Mouse (Mus musculus) lung, embryonic 14.5 days (tissue): ENCODE measurements around the gene Lrrfip1. TPM values are rescaled to one million over a fixed set of nuclear protein-coding genes. Genes with fewer than 3 reads are reported as not detected.
A peak's percentile ranks its signal among the peaks of the same experiment; 100 is the strongest.

ENCODE experiments used
- ATAC-seq: fragments of 200-750 bp; cut with Nextera tagmentation; 2 replicates; pipeline ENCODE4 v1.8.0; 2017; ENCODE audit warnings: mild to moderate bottlenecking, moderate TSS enrichment, moderate library complexity; ENCODE audit not compliant: insufficient read depth
- DNase-seq: peaks from one replicate; pipeline ENCODE4 v3.0.0-alpha.2; 2015
- H3K27ac ChIP-seq: fragments of 300-500 bp; sonication (generic); 2 replicates; pipeline ENCODE4 v1.5.1; 2014; ENCODE audit warnings: low read depth, mild to moderate bottlenecking, moderate library complexity
- H3K27me3 ChIP-seq: fragments of 300-500 bp; sonication (generic); 2 replicates; pipeline ENCODE4 v1.6.1; 2014; ENCODE audit warnings: low read length, control low read depth; ENCODE audit not compliant: insufficient read depth
- H3K36me3 ChIP-seq: fragments of 300-500 bp; sonication (generic); 2 replicates; pipeline ENCODE4 v1.6.1; 2014; ENCODE audit warnings: control low read depth; ENCODE audit not compliant: insufficient read depth
- H3K4me1 ChIP-seq: fragments of 300-500 bp; sonication (generic); 2 replicates; pipeline ENCODE4 v1.6.1; 2014; ENCODE audit warnings: antibody characterized with exemption, control low read depth; ENCODE audit not compliant: insufficient read depth
- H3K4me2 ChIP-seq: fragments of 300-500 bp; sonication (generic); 2 replicates; pipeline ENCODE4 v1.6.1; 2014; ENCODE audit warnings: mild to moderate bottlenecking
- H3K4me3 ChIP-seq: fragments of 300-500 bp; sonication (generic); 2 replicates; pipeline ENCODE4 v1.5.1; 2014; ENCODE audit warnings: low read depth, low read length
- H3K9ac ChIP-seq: fragments of 300-500 bp; sonication (generic); 2 replicates; pipeline ENCODE4 v1.6.1; 2014
- H3K9me3 ChIP-seq: fragments of 300-500 bp; sonication (generic); 2 replicates; pipeline ENCODE4 v1.6.1; 2016; ENCODE audit warnings: low read depth, low read length, control low read depth
- CTCF ChIP-seq: IDR thresholded peaks from 2 replicates; pipeline ENCODE4 v1.5.1; 2016; ENCODE audit warnings: antibody characterized with exemption, low read depth
- WGBS: fragments of 180-500 bp; shearing (Covaris S2); extraction: QIAGEN DNeasy Blood & Tissue Kit; methylation state at CpG from one replicate; pipeline ENCODE4 v1.1.7; 2014; 5-methylcytosine and 5-hydroxymethylcytosine counted together
- polyA plus RNA-seq: library from polyadenylated mRNA; unstranded; fragments of >200 nt; fragmentation: Nextera tagmentation; extraction: Ambion mirVana; gene quantifications from 2 replicates; pipeline ENCODE4 v1.2.1, GENCODE M21; 2014

Lrrfip1 gene
- polyA plus RNA-seq, 1 experiment from 2014 or later, result 47.1 TPM

GRCm38 (mm10) chr1:91098887-91099286 lies 100.3 kb downstream of the Lrrfip1 start:
- H3K4me1 ChIP-seq, result peaks cover 16% of the 10 kb centered on the region; the same call in 1 of the 2 replicates
- H3K36me3 ChIP-seq, result peaks cover 21% of the 10 kb centered on the region; the same call in 1 of the 2 replicates
- no peak overlapping the region for H3K27ac ChIP-seq
- peak; percentile 84 for TF ChIP-seq CTCF
- no peaks in the 10 kb centered on the region for H3K27me3 ChIP-seq
- peak; percentile 82 for ATAC-seq
- peak; percentile 83 for DNase-seq
- H3K9ac ChIP-seq, result no peak overlapping the region
- no peaks in the 10 kb centered on the region for H3K9me3 ChIP-seq
- no peak overlapping the region for H3K4me3 ChIP-seq
- 5% methylated on average over 6 of the region's 6 CpGs for WGBS
- H3K4me2 ChIP-seq, result no peak overlapping the region

GRCm38 (mm10) chr1:91101709-91102440 lies 103.3 kb downstream of the Lrrfip1 start:
- Histone ChIP-seq H3K4me1 (0 out of 2 replicates have a peak, but pooled peaks cover 3% of the 10 kb centered on the region), H3K4me2 (no peak overlapping the region), H3K27ac (no peak overlapping the region), H3K9ac (no peak overlapping the region), H3K27me3 (no peaks in the 10 kb centered on the region), H3K4me3 (no peak overlapping the region), H3K36me3 (peaks cover 46% of the 10 kb centered on the region), H3K9me3 (no peaks in the 10 kb centered on the region)
- TF ChIP-seq CTCF, result no peak
- DNase-seq (no peak), ATAC-seq (no peak)
- WGBS, result 77% methylated on average over 11 of the region's 11 CpGs

- Histone ChIP-seq H3K9me3 (no peaks in the 10 kb centered on the region), H3K4me3 (no peak overlapping the region), H3K27ac (no peak overlapping the region), H3K4me1 (0 out of 2 replicates have a peak, but pooled peaks cover 3% of the 10 kb centered on the region), H3K36me3 (peaks cover 57% of the 10 kb centered on the region), H3K4me2 (no peak overlapping the region), H3K9ac (no peak overlapping the region), H3K27me3 (no peaks in the 10 kb centered on the region)
- ATAC-seq (no peak), DNase-seq (no peak)
- no peak for TF ChIP-seq CTCF
- 84% methylated on average over 15 of the region's 15 CpGs for WGBS
Measured at GRCm38 (mm10) chr1:91103366-91103983, 104.9 kb downstream of the Lrrfip1 start.

- Histone ChIP-seq H3K27me3 (no peaks in the 10 kb centered on the region), H3K4me2 (no peak overlapping the region), H3K27ac (no peak overlapping the region), H3K4me1 (no peaks in the 10 kb centered on the region), H3K4me3 (no peak overlapping the region), H3K9me3 (no peaks in the 10 kb centered on the region), H3K36me3 (peaks cover 50% of the 10 kb centered on the region), H3K9ac (no peak overlapping the region)
- ATAC-seq (no peak), DNase-seq (peak; percentile 32)
- peak; percentile 48 for TF ChIP-seq CTCF
- WGBS, result 53% methylated on average over 5 of the region's 5 CpGs
Measured at GRCm38 (mm10) chr1:91107548-91107947, 109.0 kb downstream of the Lrrfip1 start.

GRCm38 (mm10) chr1:91109302-91109701 lies 110.8 kb downstream of the Lrrfip1 start:
- no peak for TF ChIP-seq CTCF
- H3K4me1 ChIP-seq, result no peaks in the 10 kb centered on the region
- H3K27me3 ChIP-seq, result no peaks in the 10 kb centered on the region
- no peak overlapping the region for H3K9ac ChIP-seq
- WGBS, result 15% methylated on average over 4 of the region's 4 CpGs
- H3K4me2 ChIP-seq, result no peak overlapping the region
- ATAC-seq (peak; percentile 38; the same call in 1 of the 2 replicates), DNase-seq (no peak)
- no peak overlapping the region for H3K4me3 ChIP-seq
- no peaks in the 10 kb centered on the region for H3K9me3 ChIP-seq
- peaks cover 60% of the 10 kb centered on the region for H3K36me3 ChIP-seq
- no peak overlapping the region for H3K27ac ChIP-seq

- Histone ChIP-seq H3K4me1 (no peaks in the 10 kb centered on the region), H3K27me3 (no peaks in the 10 kb centered on the region), H3K9ac (no peak overlapping the region), H3K9me3 (no peaks in the 10 kb centered on the region), H3K36me3 (peaks cover 41% of the 10 kb centered on the region), H3K4me3 (no peak overlapping the region), H3K4me2 (no peak overlapping the region), H3K27ac (no peak overlapping the region)
- no peak for ATAC-seq
- TF ChIP-seq CTCF, result no peak
- WGBS, result 91% methylated on average over 14 of the region's 14 CpGs
- no peak for DNase-seq
Measured at GRCm38 (mm10) chr1:91112171-91112570, 113.6 kb downstream of the Lrrfip1 start.

- Histone ChIP-seq H3K27ac (no peak overlapping the region), H3K4me1 (no peaks in the 10 kb centered on the region), H3K27me3 (no peaks in the 10 kb centered on the region), H3K9ac (no peak overlapping the region), H3K4me2 (no peak overlapping the region), H3K36me3 (peaks cover 38% of the 10 kb centered on the region), H3K4me3 (no peak overlapping the region), H3K9me3 (no peaks in the 10 kb centered on the region)
- 87% methylated on average over 4 of the region's 4 CpGs for WGBS
- TF ChIP-seq CTCF, result no peak
- ATAC-seq (no peak), DNase-seq (no peak)
Measured at GRCm38 (mm10) chr1:91112606-91113005, 114.1 kb downstream of the Lrrfip1 start.
